In the genomic region with DNA sequence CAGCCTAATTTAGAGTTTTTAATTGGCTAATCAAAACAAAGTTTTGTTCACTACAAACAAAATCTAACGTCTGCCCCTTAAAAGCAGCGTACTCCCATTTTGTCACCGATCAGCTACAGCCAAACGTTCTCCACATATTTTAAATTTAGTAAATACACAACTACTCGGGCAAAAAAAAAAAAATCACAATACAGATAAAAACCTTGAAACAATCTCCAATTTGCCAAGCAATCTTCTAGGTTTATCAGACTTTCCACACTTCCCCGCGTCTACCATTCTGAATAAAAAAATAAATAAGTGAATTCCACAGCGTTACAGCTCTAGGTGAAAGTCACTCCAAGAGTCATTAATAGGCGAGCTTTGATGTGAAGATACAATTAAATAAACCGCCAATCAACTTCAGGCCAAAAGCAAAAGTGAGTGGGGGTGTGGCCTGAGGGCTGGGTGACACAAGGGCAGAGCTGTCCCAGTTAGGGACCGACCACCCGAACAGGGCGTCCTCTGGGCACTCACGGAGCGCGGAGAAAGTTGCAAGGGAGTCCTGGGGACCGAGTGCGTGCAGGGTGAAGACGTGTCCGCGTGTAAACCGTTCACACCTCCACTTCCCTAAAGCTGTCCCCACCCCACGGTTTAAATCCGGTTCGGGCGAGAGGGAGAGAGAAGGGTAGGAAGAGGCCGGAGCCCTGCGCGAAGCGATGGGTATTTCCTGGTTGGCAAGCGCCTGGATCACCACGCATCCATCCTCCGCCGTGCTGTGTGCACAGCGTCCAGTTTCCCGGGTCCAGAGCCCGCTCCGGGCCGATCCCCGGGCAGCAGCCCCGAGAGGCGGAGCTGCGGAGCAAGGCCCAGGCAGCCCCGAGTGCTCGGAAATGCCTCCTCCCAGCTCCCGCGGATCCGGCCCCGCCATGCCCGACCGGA, we compare ENCODE assay signal across 7 mouse cellular contexts. TPM values are rescaled to one million over a fixed set of nuclear protein-coding genes. Genes with fewer than 3 reads are reported as not detected.
A peak's percentile ranks its signal among the peaks of the same experiment; 100 is the strongest.
DNase-seq lines count a peak whose midpoint lies in the region; ATAC-seq lines count a peak whose summit lies in the region.

No protein-coding gene starts in this region.

- DNase-seq in adrenal gland, adult 18-20 months (ENCODE audit: low spot score in 2 of 2): peak; percentile 67 to 71
- DNase-seq in embryo, embryonic 10 days (ENCODE audit: low spot score): peak; percentile 73
- DNase-seq in gastrocnemius, postnatal 10 days: peak; percentile 73
- DNase-seq in left cerebral cortex, postnatal 14 days (ENCODE audit: low spot score in 2 of 2): peak; percentile 28 to 57
- DNase-seq in skeletal muscle tissue, adult 2 months (ENCODE audit: low read depth, low spot score): peak; percentile 35

- ATAC-seq in inflammation-experienced regulatory T-cells, adult 6 months: peak; percentile 51
- ATAC-seq in megakaryocyte-erythroid progenitor cell, adult 5-6 weeks (replicated peaks; ENCODE audit: low FRiP score, low TSS enrichment, poor library complexity, severe bottlenecking): peak; percentile 67

- intact Hi-C loops in left cerebral cortex, postnatal 14 days (cut with DNase I): no loop called here

RNA-seq across cellular contexts. Expression of a gene that starts 0.8 kb away (rescaled TPM):
- total RNA-seq in adrenal gland, adult 18-20 months (2021): 100 to 1,000 TPM; 150 to 191 TPM
- total RNA-seq in gastrocnemius, postnatal 10 days (2021): 10 to 100 TPM; 92.6 to 99.5 TPM
- 10 to 100 TPM; 21.4 to 38.9 (median 32.2) TPM for polyA plus RNA-seq in inflammation-experienced regulatory T-cells, adult 6 months (2017; shearing (Covaris generic))
- total RNA-seq in left cerebral cortex, postnatal 14 days (2021): 100 to 1,000 TPM; 138 TPM
- 59.1 and 63.9 TPM in 2 replicates for total RNA-seq in megakaryocyte-erythroid progenitor cell, adult 5-6 weeks (2014; fragmentation: Nextera tagmentation)
- 180 and 214 TPM in 2 replicates for total RNA-seq in megakaryocyte-erythroid progenitor cell, adult 5-6 weeks (2017)

RNA-seq across cellular contexts. Expression of a gene that starts 56.3 kb away (rescaled TPM):
- total RNA-seq in adrenal gland, adult 18-20 months (2021): under 1 TPM in 1 of 2 experiments, not detected in 1; 0.06 TPM
- total RNA-seq in gastrocnemius, postnatal 10 days (2021): under 1 TPM; 0.42 to 0.52 TPM
- not detected for polyA plus RNA-seq in inflammation-experienced regulatory T-cells, adult 6 months (2017; shearing (Covaris generic))
- 1 to 10 TPM; 1.8 to 2.7 TPM for total RNA-seq in left cerebral cortex, postnatal 14 days (2021)
- not detected in 2 replicates for total RNA-seq in megakaryocyte-erythroid progenitor cell, adult 5-6 weeks (2014; fragmentation: Nextera tagmentation)
- not detected in 2 replicates for total RNA-seq in megakaryocyte-erythroid progenitor cell, adult 5-6 weeks (2017)

Comparison
In these comparisons a context has a peak if more than half of its experiments do, and no peak if none do; other contexts are left out.
1. Peak in every context shown above with its lines: DNase-seq and ATAC-seq.